Mouse (Mus musculus) brain, embryonic 14.5 days (tissue): Measurements from ENCODE around the gene Smtnl1.
A peak's percentile ranks its signal among the peaks of the same experiment; 100 is the strongest.

Experiments
- CTCF ChIP-seq: fragments of 200-500 bp; IDR thresholded peaks from 2 replicates; pipeline ENCODE4 v1.5.1; 2012; ENCODE audit warnings: inconsistent platforms, mild to moderate bottlenecking, moderate library complexity, borderline replicate concordance; ENCODE audit not compliant: insufficient read depth, insufficient read length; ENCODE audit errors: extremely low read depth
- POLR2A ChIP-seq: fragments of 200-500 bp; IDR thresholded peaks from 2 replicates; pipeline ENCODE4 v1.6.1; 2012; ENCODE audit warnings: mild to moderate bottlenecking, inconsistent platforms, borderline replicate concordance; ENCODE audit not compliant: poor library complexity, insufficient read depth, insufficient read length, severe bottlenecking; ENCODE audit errors: extremely low read depth

DNA sequence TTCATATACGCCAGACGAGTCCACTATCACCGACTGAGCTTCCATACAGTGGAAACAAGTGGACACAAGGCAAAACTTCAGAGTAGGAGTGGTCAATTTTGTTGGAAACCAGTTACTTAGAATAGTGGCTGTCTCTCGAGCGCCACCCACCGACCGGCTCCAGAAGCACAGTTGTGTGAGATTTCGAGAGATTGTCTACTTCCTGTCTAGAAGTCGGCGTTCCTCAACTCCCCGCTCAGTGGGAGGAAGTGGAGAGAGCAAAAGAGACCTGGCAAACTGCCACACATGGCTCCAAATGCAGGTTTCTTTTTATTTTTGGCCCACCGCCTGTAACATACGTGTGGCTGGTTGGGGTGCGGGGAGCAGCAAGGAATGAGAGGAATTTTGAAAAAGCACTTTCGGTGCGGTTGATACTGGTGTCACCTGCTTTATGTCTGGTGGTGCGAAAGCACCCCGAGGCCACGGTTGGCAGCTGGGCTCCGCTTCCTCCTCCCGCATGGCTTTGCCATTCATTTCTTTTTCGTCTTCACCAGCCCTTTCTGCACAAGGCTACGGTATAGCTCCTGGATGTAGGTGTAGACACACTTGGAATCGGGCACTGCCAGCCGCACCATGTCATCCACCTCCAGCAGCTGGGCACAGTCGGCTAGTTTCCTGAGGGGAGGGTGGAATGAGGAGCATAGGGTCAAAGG is 11.4 kb downstream of the Smtnl1 start:
- peak; percentile 72 for TF ChIP-seq CTCF
- no peak for TF ChIP-seq POLR2A
